8 mouse cellular contexts compared by ENCODE assay signal in genomic region chr11:58008437-58009050, GRCm38 (mm10). TPM values are rescaled to one million over a fixed set of nuclear protein-coding genes. Genes with fewer than 3 reads are reported as not detected.
DNase-seq lines count a peak whose midpoint lies in the region; ATAC-seq lines count a peak whose summit lies in the region.

No protein-coding gene starts in this region.

- peak; percentile 89 to 95 for DNase-seq in adrenal gland, adult (ENCODE audit: inconsistent age in 2 of 2, low spot score in 1 of 2)
- peak; percentile 91 for DNase-seq in embryo, embryonic 10 days (ENCODE audit: low spot score)
- DNase-seq in gastrocnemius, postnatal 14 days: peak; percentile 89
- peak; percentile 68 to 92 for DNase-seq in left cerebral cortex, postnatal 10 days (ENCODE audit: extremely low spot score in 1 of 2, low spot score in 2 of 2)
- peak; percentile 91 to 92 for DNase-seq in right cerebral cortex, postnatal 10 days (ENCODE audit: low spot score in 2 of 2)
- DNase-seq in urinary bladder, postnatal 14 days (ENCODE audit: low spot score): peak; percentile 83

- intact Hi-C loops in gastrocnemius, postnatal 14 days (cut with DNase I; ENCODE audit: low total_unique reads): no loop called here
- intact Hi-C loops in left cerebral cortex, postnatal 10 days (cut with DNase I): no loop called here

- ATAC-seq in inflammation-experienced regulatory T-cells, adult 6 months: peak; percentile 69
- ATAC-seq in megakaryocyte progenitor cell, adult 5-6 weeks (replicated peaks; ENCODE audit: poor library complexity): peak; percentile 83

RNA-seq across cellular contexts. Expression of gene Larp1, which starts 0.3 kb away (rescaled TPM):
- 10 to 100 TPM; 61.9 to 74.6 TPM for total RNA-seq in gastrocnemius, postnatal 14 days (2021)
- polyA plus RNA-seq in inflammation-experienced regulatory T-cells, adult 6 months (2017; shearing (Covaris generic)): 10 to 100 TPM; 21.0 to 29.3 (median 24.1) TPM
- total RNA-seq in left cerebral cortex, postnatal 10 days (2021): 10 to 100 TPM; 86.2 to 89.1 TPM
- total RNA-seq in megakaryocyte progenitor cell, adult 5-6 weeks (2015): 134 and 142 TPM in 2 replicates
- total RNA-seq in megakaryocyte progenitor cell, adult 5-6 weeks (2017): 52.9 and 67.5 TPM in 2 replicates

Comparison
In these comparisons a context has a peak if more than half of its experiments do, and no peak if none do; other contexts are left out.
1. Peak in every context shown above with its lines: DNase-seq and ATAC-seq.